Mouse (Mus musculus) urinary bladder, adult 2 months (tissue): ENCODE measurements around the gene Nrip1. TPM values are rescaled to one million over a fixed set of nuclear protein-coding genes. Genes with fewer than 3 reads are reported as not detected.
"Not testable (repeated sequence)": the region's sequence is repeated elsewhere in the genome, so short reads cannot be mapped to it uniquely, and the experiment has no call there.

ENCODE experiments used
- DNase-seq: peaks from one replicate; pipeline ENCODE4 v3.0.0; 2022; ENCODE audit warnings: low spot score
- polyA plus RNA-seq: library from polyadenylated mRNA; depleted of rRNA; stranded (reverse); fragments of >200 nt; gene quantifications from 2 replicates; pipeline ENCODE4 v1.2.3, GENCODE M21; 2012; rRNA removed

Nrip1 gene
- polyA plus RNA-seq: 5.5 and 11.1 TPM in 2 replicates

DNA sequence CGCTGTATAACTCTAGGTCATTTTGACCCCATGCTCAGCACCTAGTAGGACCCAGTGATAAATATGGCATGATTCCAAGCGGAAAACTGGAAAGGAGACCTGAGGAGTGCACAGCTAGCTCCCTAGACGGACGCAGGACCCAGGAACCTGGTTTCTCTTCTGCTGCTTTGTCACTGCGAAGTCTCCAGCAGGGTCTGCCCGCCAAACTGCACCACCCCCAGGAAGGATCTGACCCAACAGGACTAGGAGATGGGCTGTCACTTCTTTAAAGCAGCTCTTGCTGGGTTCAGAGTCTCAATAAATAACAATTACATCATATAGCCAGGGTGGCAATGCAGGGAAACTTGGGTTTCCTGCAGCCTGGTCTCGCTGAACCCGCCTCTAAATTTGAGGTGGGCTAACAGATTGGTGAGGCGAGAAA is at the start of gene Nrip1:
Nrip1 (minus strand) TSS at position 157 of the 421 bp plus-strand sequence.
- DNase-seq: no peak

DNA sequence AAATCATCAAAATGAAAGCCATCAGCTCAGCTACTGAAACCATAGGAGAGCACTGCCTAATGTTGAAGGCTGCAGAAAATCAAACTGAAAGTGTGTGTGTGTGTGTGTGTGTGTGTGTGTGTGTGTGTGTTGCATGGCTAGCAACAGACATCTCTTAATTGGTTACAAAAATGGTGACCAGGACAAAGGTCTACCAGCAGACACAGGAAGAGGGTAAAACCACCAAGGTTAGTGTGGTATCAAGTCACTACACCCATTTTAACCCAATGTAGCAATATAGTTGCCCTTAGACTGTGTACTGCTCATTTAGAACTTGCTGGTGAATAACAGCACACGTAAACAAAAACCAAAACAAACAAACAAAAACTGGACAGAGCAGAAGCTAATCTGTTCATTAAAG is 48.9 kb upstream of the Nrip1 start:
- no peak for DNase-seq

DNA sequence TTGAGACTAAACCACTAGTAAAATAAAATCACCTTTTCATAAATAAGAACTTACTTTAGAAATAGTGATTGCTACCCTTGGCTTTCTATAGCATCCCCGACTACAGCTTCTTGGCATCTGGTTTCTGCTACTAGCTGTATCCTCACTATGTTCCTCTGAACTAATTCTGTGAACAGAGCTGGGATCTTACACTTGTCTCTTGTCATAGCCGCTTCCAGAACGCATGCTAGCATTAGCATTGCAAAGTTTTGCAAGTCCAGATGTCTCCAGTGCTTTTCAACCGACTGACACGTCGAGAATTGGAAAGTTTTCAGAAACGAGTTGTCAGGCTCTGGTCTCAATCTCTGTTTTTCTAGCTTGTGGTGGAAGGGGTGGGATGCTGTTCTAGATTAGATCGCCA is 46.2 kb upstream of the Nrip1 start:
- no peak for DNase-seq

DNA sequence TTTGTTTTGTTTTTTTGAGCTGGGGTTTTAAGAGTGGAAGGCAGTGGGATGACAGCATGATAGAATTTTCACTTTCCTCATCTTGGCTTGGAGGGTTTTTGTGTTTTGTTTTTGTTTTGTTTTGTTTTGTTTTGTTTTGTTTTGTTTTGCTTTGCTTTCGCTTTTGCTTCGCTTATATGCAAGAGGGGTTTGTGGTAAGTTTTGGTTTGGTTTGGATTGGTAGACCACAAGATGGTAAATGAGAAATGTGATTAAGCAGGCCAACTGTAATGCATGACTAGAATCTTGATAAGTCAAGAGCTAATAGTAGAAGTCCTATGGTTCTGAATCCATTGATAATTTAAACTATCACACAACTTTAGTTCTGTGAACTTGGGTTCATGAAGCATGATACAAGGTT is 42.9 kb upstream of the Nrip1 start:
- no peak for DNase-seq

DNA sequence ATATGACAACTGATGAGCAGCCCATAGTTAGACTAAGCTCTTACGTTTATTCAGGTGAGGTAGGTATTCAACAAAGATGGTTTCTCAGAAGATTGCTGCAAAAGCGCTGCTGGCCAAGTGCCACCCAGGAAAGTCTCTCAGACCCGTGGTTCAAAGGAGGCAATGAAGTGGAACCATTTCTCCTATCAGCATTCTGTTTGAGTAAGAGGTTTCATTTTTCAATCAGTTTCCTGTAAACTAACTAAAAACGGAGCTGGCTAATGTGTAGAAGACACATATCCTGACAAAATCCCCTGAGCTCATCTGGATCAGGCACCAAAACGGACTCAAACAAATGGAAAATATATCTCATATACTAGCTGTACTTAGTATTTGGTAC is 42.4 kb upstream of the Nrip1 start:
- no peak for DNase-seq

DNA sequence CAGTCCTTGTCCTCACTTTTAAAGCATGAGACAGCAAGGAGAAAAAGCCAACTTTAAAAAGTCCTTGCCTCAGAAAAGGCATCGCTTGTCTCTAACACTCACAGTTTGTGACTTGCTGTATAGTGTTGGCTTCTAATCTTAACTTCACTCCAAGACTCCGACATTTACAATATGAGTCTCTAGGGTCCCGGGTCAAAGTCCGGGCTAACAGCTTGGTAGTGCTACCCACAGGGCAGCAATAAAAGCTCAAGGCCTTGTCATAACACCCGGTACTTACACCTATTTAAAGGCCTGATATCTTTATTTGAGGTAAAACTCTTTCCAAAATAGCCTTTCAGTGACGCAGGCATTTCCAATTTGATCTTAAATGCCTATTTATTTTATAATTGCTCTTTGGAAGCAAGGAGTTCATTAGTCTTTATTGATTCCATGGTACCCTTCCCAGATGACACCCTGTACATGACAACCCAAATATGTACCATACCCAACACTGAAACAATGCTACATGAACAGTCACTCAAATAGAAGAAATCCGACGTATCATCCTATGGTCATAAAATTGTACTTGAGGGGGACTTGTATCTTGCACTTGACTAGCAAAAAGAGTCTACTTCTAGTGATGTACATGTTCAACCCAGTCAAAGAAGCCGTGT is 41.9 kb upstream of the Nrip1 start:
- no peak for DNase-seq

DNA sequence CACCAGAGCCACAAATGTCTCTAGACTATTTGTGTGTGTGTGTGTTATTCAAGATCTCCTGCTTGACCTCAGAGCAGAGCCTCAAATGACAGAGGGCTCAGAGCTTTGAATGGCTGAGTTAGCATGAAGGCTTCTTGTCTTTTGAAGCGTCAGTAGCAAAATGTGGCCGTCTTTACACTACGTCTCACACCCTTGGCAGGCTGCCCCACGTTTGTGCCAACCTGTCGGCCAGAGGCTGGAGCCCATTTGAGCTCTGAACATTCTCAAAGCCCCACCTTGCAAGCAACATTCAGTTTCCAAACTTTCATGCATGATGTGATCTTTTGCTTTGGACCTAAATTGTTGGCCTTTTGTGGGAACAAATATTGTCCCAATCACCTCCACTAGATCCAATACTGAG is 40.9 kb upstream of the Nrip1 start:
- DNase-seq: no peak

DNA sequence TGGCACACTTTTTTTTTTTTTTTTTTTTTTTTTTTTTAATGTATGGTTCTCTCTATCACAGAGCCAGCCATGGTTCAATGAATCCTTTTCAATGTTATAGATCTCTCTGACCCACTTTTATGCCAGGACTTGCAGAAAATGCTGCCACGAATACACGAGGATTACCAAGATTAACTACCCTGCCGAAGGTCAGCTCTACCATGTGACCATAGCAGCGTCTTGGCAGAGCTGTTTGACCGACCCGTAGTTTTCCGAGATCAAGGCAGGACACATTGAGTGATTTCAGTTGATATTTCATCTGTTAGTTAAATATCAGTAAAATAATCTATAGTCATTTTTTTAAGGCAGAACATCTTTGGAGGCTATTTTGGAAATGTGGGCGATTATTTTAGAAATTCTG is 40.0 kb upstream of the Nrip1 start:
- no peak for DNase-seq

DNA sequence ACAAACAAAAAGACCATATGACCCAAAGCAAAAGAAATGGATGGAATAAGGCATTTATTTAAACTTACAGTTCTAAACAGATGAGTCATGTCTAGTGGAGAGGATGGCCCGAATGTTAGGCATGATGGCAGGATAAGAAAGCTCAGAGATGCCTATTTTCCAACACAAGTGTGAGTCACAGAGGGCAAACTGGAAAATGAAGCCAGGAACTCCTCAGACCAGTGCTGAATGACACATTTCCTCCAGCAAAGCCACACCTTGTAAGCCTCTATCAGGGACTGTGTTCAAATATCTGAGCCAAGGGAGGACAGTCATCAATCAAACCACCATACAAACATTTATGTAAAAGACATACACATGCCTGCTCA is 35.7 kb upstream of the Nrip1 start:
- no peak for DNase-seq

DNA sequence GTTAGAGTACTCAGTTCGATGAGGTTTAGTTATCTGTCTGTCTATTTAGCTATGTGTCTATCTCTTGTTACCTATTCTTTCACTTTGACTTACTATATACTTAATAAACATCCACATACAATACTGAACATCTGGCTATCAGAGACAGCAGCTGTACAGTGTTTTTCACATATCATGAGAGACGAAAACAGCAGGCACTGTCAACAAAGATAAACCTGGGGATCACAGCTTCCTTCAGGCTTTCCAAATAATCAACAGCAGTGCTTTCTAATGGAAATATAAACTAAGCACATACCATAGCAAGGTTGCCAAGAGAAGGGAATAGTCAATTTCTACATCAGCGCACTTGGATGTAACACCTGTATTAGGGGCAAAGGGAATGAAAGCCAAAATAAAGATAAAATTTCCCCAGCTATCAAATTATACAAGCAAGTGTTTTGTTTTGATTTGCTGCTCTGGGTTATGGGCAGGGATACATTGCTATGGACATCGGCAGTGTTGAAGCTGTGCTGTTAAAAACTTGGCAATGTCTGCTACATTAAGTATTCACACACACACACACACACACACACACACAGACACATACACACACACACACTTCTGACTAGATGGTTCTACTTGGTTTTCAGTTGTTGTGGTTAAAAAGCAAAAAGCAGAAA is 35.2 kb upstream of the Nrip1 start:
- no peak for DNase-seq

DNA sequence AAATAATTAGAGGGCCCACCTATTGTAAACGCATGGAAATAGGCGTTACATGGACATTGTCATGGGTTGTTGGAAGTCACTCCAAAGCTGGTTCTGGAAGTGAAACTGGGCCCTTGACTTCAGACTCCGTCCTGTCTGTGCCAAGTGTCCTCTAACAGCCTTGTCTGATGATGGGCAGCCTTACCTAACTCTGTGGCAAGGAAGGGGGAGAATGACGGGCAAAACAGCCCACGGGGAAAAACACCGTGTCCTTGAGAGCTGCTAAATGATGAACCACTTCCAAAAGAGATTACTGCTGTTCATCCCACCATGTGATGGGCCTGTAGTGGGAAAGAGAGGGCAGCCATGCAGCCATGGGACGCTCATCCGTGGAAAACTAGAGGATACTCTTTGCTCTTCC is 34.6 kb upstream of the Nrip1 start:
- DNase-seq: no peak

DNA sequence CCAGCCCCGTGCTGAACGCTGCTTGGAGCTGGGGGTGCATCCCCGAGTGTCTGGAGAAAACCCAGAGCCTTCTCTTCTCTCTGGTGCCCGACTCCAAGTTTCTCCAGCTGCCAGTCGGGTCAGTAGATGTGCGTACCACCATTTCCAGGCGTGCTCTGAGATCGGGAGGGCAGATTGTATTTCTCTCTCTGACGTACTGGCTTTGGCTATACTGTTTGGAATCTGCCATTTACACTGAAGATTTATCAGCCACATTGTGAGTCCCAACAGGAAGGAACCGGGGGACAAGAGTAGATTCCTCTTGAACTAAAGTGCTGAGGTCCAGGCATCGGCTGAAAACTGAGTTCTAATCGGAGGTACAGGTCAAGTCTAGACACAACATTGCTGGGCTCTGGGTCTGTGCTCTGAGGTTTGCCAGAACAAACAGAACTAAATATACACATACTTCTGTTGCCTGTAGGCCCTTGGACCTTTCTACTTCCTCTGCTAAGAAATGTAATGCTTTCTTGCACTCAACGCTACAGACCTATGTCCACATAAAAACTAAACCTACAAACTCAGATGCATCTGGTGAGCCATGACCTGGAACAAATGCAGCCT is 33.8 kb upstream of the Nrip1 start:
- no peak for DNase-seq

DNA sequence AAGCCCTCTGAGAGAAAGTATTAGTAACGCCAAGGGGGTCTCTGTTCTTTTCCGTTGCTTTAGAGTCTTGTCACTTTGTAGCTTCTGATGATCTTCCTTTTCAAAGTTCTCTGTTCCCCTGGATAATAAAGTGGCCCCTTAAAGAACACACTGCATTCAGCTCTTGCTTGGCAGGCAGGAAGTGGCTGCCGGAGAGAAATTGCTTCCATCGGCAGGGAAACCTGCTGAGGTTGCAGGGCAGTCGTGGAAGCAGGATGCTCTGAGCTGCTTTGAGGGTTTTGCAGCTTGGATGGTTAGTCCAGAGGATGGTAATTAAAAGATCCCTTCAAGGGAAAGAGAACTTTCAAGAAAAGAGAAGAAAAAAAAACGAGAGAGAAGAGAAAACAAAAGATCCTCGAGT is 33.3 kb upstream of the Nrip1 start:
- no peak for DNase-seq

DNA sequence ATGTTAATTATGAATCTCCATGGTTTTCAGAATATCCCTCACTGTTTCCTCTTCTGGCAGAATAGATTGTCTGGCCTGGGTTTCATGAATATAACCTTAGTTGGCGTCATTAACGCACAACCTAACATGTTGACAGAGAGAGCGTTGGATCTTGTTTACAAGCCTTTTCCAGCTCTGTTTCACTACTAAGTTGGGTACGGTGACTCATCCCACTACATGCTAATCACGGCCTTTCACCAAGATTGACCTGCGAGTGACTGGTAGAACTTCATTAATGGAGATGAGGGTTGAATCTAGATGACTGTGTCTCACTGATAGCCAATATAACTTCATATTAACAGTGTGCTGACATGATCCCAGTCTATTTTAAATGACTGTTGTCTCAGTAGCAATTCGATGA is 32.7 kb upstream of the Nrip1 start:
- DNase-seq: no peak

DNA sequence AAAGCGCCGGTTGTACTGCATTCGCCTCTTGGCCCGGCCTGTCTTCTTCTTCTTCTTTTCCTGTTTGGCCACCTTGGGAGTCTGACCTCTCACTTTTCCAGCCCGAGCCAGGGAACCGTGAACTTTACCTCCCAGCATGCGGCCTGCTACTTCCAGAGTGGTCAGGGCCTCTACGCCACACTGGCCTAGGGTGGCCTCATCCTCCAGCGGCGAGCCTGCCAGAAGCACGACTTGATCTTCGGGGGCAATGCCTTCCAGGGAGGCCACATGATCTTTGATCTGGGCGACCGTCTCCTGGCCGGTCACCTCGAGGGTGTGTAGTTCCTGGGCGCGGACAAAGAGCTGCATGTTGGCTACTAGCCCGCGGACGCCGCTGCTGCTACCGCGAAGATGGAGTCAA is 29.7 kb upstream of the Nrip1 start:
- DNase-seq: not testable (repeated sequence)

DNA sequence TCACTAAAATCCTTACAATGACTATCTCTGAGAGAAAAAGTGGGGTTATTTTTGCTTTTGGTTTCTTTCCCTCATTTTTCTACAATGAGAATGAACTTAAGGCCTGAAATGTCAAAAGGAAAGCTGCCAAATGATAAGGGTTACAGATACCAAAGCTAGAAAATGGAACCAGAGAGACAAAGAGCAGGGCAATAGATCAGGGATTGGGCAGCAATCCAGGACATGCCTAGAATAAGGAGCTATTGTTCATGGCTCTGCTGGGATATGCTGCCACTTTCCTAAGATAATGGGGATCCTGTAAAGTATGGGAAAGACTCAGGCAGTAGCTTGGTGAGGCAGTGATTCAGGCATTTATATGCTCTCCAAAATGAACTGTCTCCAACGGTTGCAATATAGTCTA is 22.9 kb upstream of the Nrip1 start:
- no peak for DNase-seq

DNA sequence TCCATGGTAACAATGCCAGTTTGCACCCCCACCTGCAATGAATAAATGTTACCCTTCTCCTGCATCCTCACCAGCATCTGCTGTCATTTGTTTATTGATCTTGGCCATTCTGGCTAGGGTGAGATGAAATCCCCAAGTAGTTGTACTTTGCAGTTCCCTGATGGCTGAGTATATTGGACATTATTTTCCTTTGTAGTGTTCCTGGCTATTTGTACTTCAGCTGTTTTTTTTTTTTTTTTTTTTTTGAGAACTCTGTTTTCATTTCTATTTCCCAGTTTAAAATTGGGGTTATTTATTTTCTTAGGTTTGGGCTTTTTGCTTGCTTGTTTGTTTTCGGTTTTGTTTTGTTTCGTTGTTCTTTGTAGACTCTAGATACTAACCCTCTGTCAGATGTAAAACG is 19.6 kb upstream of the Nrip1 start:
- DNase-seq: no peak

DNA sequence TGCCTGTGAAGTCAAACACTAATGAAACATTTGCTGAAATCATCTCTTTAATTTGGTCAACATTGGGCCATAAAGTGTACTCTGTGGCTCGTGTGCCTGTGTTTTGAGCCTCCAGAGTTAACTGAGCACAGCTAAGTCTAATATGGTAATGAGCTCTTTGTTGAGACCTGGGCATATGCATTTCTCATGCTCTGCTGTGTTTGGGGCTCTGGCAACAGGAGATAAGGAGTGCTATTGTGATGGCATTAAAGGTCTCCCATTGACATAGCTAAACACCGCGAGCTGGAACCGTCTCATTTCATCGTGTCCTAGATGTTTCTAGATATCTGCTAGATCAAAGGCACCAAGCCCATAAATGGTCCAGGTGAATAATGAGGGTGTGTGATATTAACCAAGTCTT is 12.9 kb upstream of the Nrip1 start:
- no peak for DNase-seq

DNA sequence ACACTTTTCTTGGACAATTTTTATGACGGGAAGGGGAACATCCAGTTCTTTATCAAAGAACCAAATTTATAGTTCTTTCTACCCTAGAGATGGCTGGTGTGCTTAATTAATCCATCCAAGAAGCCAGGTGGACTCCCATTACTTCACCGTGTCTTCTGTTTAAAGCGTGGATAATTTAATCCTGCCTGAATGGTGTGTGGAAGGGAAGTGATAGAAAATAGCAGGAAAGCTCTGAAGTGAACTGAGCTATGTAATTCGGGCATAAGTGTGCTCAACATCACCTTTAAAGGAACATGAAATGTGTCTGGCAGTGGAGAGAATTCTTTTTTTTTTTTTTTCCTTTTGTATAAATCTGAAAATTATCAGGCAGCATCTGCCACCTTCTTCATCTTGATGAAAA is 12.4 kb upstream of the Nrip1 start:
- no peak for DNase-seq

DNA sequence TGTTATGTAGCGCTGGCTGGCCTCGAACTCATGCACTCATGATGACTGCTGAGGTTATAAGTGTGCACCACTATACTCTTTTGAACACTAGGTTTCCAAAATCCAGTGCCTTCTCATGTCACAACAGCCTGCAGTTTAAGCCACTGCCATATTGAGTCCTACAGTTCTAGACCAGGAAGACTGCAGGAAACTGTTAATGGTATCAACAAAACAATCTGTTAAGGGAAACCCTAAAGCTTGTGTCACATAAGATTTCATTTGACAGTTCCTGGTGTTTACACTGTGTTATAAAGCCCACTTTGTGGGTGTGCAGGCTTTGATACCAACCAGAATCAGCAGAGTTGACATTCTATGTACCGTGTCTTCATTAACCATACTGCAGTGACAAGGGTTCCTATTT is 3.6 kb upstream of the Nrip1 start:
- no peak for DNase-seq

DNA sequence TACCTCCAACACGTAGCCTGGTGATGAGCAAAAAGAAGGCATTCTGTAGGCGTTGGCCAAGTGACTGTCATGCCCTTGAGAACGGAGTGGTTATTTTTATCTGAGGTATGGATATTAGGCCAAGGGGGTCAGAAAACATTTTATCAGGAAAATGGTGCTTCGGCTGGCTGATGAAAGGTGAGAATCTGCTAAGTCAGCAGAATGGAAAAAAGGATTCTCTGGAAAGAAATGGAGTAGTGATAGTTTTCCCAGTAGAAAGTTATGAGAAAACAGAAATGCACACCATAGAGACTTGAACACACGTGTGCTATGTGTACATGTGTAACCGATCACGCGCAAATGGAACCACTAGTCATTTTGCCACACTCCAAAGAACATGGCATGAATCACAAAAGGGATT is 3.0 kb upstream of the Nrip1 start:
- no peak for DNase-seq

DNA sequence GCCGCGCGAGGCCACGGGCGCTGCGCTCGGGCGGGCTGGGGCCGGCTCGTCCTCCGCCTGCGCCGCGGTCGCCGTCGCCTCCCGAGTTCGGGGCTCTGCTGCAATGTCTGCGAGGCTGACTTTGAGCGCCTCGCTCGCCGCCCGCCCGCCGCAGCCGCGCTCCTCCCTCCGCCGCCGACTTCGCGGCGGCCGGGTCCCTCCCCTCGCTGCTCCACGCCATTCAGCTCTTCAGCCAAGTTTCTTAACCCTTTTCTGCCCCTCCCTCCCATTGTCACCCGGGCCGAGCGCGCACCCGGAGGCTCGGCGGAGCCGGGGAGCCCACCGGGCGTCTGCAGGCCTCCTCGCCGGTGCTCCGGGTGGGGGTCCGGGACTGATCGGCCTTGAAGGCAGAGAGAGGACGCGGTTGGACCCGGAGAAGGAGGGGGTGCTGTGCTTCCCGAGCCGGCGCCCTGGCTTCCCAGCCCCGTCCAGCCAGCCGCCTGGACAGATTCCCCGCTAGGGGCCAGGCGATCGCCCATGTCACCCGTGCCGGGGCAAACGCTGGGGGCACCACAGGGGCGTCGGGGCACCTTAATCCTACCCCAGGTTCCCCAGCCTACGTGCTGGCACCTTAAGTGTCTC is 576 bp downstream of the Nrip1 start:
- peak; percentile 91 for DNase-seq
